In the genomic region with DNA sequence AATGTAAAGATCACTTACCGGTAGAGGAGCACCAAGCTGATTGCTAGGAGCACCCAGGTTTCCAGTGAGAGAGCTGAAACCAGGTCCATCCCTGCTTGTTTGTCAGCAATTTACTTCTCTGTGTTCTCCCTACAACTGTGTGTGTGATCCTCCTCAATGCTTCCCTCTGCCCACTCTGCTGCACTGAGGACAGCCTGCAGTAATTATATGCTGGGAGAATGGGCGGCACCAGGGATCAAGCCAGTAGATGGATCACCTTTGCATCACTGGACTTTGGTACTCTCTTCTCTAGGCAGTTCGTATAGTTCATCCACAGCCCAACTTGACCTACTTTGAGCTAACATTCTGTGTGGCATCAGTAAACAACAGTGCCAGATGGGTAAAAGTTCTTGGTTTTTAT, we compare ENCODE assay signal across 26 mouse cellular contexts. TPM values are rescaled to one million over a fixed set of nuclear protein-coding genes. Genes with fewer than 3 reads are reported as not detected.
"Had no signal": no experiment of that assay in that cellular context is flagged by ENCODE, and none has a peak within 500 bp of the region (broad histone marks: within the 10 kb centered on the region; RNA-seq: fewer than 3 reads in every experiment).

A gene (minus strand): TSS at position 277 of the 400 bp plus-strand sequence.

- H3K9me3 ChIP-seq: lung, embryonic 15.5 days had no signal

- H3K27me3 ChIP-seq: limb, embryonic 12.5 days; limb, embryonic 15.5 days; lung, embryonic 15.5 days; megakaryocyte, embryonic 14.5 days; midbrain, embryonic 13.5 days had no signal

- ATAC-seq: intestine, postnatal 0 days; midbrain, embryonic 13.5 days had no signal

- H3K36me3 ChIP-seq: limb, embryonic 12.5 days; limb, embryonic 15.5 days; lung, embryonic 15.5 days; midbrain, embryonic 10.5 days; midbrain, embryonic 13.5 days had no signal

- H3K4me1 ChIP-seq: limb, embryonic 12.5 days; limb, embryonic 15.5 days; lung, embryonic 15.5 days; megakaryocyte, embryonic 14.5 days; midbrain, embryonic 10.5 days; midbrain, embryonic 13.5 days had no signal

- H3K27ac ChIP-seq: limb, embryonic 12.5 days; limb, embryonic 15.5 days; lung, embryonic 15.5 days; midbrain, embryonic 10.5 days; midbrain, embryonic 13.5 days; stomach, postnatal 0 days had no signal

- DNase-seq: kidney, adult 9 months; kidney, postnatal 14 days; kidney, postnatal 4 days; left cerebral cortex, postnatal 4 days; lung, adult 18-20 months; lung, postnatal 10 days; lung, postnatal 36 days; thymus, adult 2 months; thymus, postnatal 14 days; thymus, postnatal 4 days had no signal

- H3K4me2 ChIP-seq: limb, embryonic 12.5 days; limb, embryonic 15.5 days; lung, embryonic 15.5 days; midbrain, embryonic 13.5 days had no signal

- H3K9ac ChIP-seq: limb, embryonic 12.5 days; limb, embryonic 15.5 days; lung, embryonic 15.5 days; midbrain, embryonic 13.5 days had no signal

- H3K4me3 ChIP-seq: limb, embryonic 12.5 days; limb, embryonic 15.5 days; lung, embryonic 15.5 days; megakaryocyte, embryonic 14.5 days; midbrain, embryonic 10.5 days; midbrain, embryonic 13.5 days had no signal

RNA-seq across cellular contexts. Expression of the gene that starts here (rescaled TPM):
- total RNA-seq: layer of hippocampus, adult 18-20 months; layer of hippocampus, postnatal 14 days; left cerebral cortex, adult 8-10 months; left cerebral cortex, postnatal 14 days; left cerebral cortex, postnatal 4 days; midbrain, postnatal 0 days had no signal
- polyA plus RNA-seq: limb, embryonic 12.5 days; lung, embryonic 15.5 days; midbrain, embryonic 10.5 days; midbrain, embryonic 13.5 days; midbrain, postnatal 0 days; neural tube, embryonic 11.5 days; neural tube, embryonic 14.5 days; stomach, embryonic 14.5 days had no signal
